Mouse (Mus musculus) NIH3T3 (cell line): ENCODE data around the gene Gtpbp8.

Experiments
- DNase-seq: peaks from one replicate; pipeline ENCODE4 v3.0.0-alpha.2; 2012; ENCODE audit warnings: low read depth

Gtpbp8 gene

DNA sequence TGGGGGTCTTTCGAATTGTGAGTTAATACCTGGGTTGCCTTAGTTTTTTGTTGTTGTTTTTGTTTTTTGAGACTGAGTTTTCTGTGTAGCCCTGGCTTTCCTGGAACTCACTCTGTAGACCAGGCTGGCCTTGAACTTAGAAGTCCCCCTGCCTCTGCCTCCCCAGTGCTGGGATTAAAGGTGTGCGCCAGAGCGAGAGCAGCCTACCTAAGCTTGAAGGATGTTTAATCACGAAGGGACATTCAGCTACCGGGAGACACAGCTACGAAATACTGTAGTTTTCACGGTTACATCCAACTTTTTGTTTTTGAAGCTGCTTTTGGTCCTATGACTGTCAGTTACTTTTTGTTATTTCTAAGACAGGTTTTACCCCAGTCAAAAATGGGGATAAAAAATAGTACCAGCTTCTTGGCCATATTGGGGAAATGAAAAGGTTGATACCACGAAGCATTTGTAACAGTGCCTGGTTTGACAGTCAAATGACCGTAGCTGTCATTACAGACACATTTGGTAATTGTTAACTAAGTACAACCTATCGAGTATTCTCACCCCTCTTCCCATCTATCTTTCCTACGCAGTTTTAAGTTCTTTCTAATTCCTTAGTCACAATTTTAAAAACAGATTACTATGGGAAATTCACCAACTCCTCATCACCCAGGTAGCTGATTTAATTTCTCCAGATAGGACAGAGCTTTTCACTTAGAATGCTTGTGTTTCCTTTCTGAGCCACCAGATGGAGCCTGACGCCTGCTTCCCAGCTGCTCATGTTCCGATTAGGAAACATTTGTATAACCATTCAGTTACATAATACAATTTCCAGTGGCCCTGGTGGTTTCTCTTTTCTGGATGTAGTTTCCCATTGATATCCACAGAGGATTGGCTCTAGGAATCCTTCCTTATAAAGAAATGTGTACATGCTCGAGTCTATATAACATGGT, 20.6 kb downstream of the Gtpbp8 start:
- peak; percentile 90 for DNase-seq

DNA sequence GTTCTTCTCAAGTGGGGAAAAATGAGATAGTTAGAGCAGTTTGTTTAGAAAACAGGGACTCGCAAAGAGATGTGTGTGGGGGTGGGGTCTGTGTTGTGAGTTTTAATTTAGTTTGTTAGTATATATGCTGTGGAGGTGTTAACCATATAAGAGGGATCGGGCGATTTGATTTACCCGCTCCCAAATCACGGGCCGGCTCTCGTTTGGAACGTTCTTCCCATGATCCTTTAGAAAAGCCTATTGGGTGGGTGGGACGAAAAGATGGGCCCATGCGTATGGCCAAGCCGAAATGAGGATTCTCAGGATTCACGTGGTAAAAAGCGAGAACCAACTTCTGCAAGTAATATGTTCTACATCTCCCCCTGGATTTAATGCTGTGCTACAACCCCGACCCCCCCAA, 21.3 kb downstream of the Gtpbp8 start:
- peak; percentile 79 for DNase-seq

DNA sequence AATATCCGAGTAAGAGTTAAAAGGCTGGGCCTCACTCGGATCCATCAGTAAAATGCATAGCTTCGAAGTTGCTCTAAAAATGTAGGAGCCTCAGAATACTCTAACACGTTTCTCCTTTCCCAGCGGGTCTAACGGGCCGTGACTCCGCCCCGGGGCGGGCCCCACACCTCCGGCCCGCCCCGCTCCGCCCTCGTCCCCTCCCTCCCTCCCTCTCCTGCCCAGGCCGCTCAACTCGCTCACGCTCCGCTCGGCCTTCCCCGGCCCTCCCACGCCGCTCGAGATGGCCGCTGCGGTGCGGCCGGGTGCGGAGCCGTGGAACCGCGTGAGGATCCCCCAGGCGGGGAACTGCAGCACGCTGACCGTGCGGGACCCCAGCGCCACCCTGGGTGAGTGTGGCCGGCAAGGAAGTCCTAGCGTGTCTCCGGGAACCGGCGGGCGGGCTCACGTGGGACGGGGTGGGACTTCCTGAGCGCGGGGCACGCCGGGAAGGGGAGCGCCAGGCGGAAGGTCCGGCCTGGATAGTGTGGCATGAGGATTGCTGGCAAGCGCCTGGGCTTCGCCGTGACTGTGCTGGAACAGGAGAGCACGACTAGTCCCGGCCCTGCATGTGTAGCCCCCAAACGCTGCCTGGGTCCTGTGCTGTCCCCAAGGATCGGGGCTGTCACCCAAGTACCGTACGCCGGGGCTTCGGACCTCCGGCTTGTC, 21.9 kb downstream of the Gtpbp8 start, which contains the start of gene Nepro:
Nepro (plus strand) TSS at position 219 of the 705 bp plus-strand sequence.
- DNase-seq: peak; percentile 92

GRCm38 (mm10) chr16:44722666-44723065, 23.5 kb downstream of the Gtpbp8 start:
- DNase-seq: no peak

- DNase-seq: no peak
Measured at GRCm38 (mm10) chr16:44720518-44720917, 25.6 kb downstream of the Gtpbp8 start.

DNA sequence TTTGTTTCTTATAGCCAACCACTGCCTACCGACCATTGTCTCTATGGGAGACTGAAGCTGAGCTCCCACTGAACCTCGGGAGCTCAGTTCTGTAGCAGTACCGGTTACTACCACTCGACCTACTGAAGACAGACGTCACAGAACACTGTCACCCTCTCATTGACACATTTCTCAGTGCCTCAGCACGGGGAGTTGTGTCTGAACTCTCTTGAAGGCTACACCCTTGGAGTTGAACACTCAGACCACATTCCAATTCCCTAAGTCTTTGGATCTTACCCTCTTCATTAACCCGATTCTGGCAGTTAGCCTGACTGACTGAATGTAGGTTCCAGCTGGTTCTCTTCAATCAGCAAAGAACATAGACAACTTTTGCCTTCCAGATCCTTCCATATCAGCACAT, 26.8 kb downstream of the Gtpbp8 start:
- no peak for DNase-seq

DNA sequence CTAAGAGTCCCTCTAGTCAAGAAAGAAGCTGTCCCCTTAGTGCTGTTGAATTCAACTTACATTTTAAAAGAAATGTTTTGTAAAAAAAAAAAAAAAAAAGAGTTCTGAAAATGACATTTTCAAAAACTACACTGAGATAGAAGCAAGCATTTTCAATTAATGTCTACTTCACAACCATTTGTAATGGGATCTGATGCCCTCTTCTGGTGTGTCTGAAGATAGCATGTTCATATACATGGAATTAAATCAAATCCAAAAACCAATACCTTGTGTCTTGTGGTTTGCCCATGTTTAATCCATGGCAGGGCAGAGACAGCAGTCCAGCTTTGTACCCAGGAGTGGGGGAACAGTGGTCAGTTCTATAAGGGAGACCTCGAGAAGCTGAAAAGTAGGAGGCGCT, 28.3 kb downstream of the Gtpbp8 start:
- peak; percentile 16 for DNase-seq

- DNase-seq: no peak
Measured at GRCm38 (mm10) chr16:44717141-44717634, 29.0 kb downstream of the Gtpbp8 start.

DNA sequence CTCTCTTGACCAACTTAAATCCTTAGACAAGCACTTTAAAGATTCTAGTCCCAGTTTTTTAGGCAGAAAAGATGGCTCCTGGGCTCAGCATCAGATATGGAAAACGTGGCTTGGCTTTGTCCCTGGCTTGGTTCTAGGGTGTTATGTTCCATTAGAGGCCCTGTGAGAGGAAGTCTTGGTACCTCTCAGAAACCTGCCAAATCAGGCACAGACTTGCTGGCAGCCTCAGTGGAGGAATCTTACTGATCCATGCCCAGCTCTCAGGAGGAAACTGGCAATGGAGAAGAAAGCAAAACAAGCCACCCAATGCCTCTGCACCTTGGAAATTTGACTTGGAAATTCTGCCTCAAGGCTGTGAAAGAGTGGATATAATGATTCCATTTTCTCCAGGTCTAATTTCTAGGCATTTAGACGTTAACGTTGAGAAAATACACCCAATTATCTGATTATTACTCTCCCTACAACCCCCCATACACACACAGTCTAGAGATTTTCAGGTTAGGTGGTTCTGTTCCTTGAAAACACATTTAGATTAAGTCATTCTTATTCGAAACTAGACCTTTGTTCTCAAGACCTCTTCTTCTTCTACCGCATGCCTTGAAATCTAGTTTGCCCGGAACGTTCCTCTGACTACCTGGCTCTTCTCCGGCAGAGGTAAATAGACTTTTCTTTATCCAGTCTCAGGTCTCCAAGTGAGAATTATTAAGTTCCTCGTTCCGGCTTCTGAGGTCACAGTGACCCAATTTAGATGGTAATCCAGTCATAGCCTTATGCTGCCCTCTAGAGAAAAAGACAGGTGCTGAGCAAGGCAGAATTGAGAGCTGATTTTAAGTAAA, 29.6 kb downstream of the Gtpbp8 start:
- DNase-seq: peak; percentile 42

- peak; percentile 40 for DNase-seq
Measured at GRCm38 (mm10) chr16:44703458-44703857, 42.7 kb downstream of the Gtpbp8 start.

- DNase-seq: no peak
Measured at GRCm38 (mm10) chr16:44702272-44702671, 43.9 kb downstream of the Gtpbp8 start.

GRCm38 (mm10) chr16:44701155-44701554, 45.0 kb downstream of the Gtpbp8 start:
- no peak for DNase-seq

DNA sequence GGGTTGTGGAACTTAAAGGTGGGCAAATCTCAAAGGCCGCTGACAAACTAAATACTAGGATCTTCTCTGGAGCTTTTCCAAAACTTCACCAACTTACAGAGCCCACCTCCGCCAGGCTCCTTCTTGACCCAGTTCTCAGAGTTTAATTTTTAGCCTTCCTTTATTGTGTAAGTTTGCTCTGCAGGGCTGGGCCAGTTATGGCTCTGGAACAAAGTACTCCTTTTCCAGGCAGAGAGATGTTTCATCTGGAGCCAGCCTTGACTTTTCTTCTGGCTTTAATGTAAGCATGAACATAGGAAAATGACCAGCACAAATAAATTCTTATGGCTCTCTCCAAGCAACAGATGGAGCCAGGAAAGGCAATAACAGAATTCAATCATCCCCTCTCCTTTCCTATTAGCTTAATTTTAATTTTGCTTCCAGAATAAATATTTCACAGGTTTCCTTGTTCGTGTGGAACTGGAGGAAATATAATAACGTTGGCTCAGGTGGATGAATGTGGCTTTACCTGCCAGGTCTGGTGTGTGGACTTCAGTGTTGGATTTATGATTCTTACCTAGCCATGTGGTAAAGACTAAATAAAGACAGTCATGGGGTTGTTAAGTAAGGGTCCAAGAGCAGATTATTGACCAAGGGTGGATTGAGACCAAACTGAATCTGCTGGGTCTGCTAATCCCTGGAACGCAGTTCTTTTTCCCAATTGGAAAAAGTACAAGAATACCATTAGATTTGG, 48.5 kb downstream of the Gtpbp8 start:
- DNase-seq: no peak

GRCm38 (mm10) chr16:44695859-44696620, 50.1 kb downstream of the Gtpbp8 start:
- DNase-seq: no peak

DNA sequence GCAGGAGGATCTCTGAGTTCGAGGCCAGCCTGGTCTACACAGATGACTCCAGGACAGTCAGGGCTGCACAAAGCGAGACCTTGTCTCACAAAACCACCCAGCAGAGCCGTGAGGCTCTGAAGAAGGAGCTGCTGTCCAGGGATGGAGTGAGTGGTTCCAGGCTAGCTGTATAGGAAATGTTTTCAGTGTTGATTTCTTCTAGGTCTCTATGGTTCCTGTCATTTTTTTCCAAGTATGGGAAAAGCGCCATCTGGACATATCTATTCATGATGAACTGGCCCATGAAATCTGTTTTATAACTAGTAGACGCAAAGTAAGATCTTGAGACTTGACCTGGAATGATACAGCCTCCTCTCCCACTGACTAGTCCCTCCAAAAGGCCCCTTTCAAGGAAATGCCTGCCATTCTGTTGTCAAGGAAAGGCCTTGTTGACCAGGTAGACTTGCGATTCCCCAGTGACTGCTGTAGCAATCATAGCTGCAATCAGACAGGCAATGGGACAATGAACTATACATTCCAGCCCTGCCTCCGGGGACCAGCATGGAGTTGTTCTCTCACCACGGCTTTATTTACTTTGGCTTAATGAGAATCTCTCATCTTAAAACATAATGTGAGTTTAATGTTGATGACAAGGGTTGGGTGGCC, 50.8 kb downstream of the Gtpbp8 start:
- DNase-seq: no peak

GRCm38 (mm10) chr16:44693695-44694094, 52.5 kb downstream of the Gtpbp8 start:
- DNase-seq: no peak

- no peak for DNase-seq
Measured at GRCm38 (mm10) chr16:44692541-44692940, 53.6 kb downstream of the Gtpbp8 start.

DNA sequence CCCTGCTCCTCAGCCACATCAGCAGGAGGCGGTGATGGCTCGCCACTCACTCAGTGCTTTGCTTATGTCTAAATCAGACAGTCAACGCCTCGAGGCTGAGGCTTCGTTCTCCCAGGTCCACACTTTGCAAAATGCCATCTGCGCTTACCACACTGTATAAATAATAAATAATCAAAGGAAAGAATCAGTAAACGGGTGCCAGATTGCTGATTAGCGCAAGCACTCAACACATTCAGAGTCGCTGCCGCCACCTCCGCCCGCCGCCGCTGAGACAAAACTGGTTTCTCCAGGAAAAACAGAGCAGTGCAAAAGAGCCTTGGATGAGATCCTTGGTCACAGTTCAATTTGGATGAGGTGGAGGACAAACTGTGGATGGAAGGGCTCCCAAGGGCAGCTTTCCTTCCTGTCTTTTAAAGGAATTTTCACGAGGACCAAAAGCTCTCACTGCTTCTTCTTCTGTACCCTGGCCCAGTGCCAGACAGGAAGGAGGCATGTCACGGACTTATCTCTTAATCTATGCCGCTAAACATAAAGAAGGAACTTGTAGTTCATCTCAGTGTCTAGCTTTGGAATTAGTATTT, 54.5 kb downstream of the Gtpbp8 start:
- no peak for DNase-seq

DNA sequence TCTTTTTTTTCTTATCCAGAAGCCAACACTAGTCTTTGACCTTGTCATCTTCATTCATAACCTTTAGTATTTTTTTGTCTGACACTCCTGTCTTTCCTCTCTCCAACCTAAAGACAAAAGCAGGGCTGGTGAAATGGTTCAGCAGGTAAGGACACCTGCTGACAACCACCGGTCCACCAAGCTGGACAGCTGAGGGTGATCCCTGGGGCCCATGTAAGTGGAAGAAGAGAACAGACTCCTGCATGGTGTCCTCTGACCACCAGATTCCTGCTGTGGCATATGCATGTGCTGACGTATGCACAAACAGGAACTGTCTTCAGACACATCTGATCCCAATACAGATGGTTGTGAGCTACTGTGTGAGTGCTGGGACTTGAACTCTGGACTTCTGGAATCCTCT, 55.1 kb downstream of the Gtpbp8 start:
- DNase-seq: no peak

- DNase-seq: no peak
Measured at GRCm38 (mm10) chr16:44690501-44690900, 55.7 kb downstream of the Gtpbp8 start.
